Mouse (Mus musculus) megakaryocyte, embryonic 14.5 days (primary cell): ENCODE results near the gene Taok3. TPM values are rescaled to one million over a fixed set of nuclear protein-coding genes. Genes with fewer than 3 reads are reported as not detected.

ENCODE experiments used
- H3K27me3 ChIP-seq: replicated peaks from 2 replicates; pipeline ENCODE3; 2012; ENCODE audit warnings: inconsistent platforms
- H3K36me3 ChIP-seq: replicated peaks from 2 replicates; pipeline ENCODE3; 2012; ENCODE audit warnings: low read length, inconsistent platforms, mixed read lengths
- H3K4me1 ChIP-seq: 2 replicates; pipeline ENCODE4 v1.6.1; 2012; ENCODE audit warnings: inconsistent platforms
- H3K4me3 ChIP-seq: replicated peaks from 2 replicates; pipeline ENCODE3; 2012; ENCODE audit warnings: moderate library complexity, mild to moderate bottlenecking, inconsistent platforms
- H3K9me3 ChIP-seq: 2 replicates; pipeline ENCODE4 v1.6.1; 2012; ENCODE audit warnings: inconsistent platforms
- FLI1 ChIP-seq: IDR thresholded peaks from 2 replicates; pipeline ENCODE4 v1.6.1; 2012; ENCODE audit warnings: low read length, inconsistent platforms, mixed read lengths
- GATA1 ChIP-seq: IDR thresholded peaks from 3 replicates; pipeline ENCODE4 v1.6.1; 2012; ENCODE audit warnings: mixed read lengths, low read length, inconsistent platforms, borderline replicate concordance
- polyA plus RNA-seq: library from polyadenylated mRNA; stranded (reverse); fragments of >175 nt; gene quantifications from 2 replicates; pipeline ENCODE4 v1.2.3, GENCODE M21; 2012; ENCODE audit warnings: low replicate concordance; ENCODE audit not compliant: insufficient read depth

Gene Taok3
- polyA plus RNA-seq, 1 experiment: 75.0 TPM

DNA sequence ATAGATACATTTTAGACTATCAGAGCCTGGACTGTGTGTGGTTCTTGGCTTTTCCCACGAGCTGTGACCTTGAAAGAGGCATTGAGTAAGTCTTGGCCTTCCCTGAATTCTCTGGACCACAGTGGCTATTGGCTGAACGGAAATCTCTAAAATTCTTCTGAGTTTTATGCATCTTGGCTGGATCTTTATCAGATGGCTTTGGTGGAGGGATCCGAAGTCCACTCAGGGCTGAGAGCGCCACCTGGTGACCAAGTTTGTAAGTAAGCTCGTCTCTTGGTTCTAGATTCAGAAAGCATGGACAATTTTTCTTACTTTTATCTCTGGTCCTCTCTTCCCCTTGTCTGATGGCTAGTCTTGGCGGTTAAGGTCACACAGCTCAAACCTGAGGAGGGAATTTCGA lies 185.0 kb downstream of the Taok3 start:
- H3K4me3 ChIP-seq: no peak overlapping the region
- peaks cover 6% of the 10 kb centered on the region; the same call in 1 of the 2 replicates for H3K9me3 ChIP-seq
- peaks cover 7% of the 10 kb centered on the region for H3K27me3 ChIP-seq
- H3K4me1 ChIP-seq: peaks cover 6% of the 10 kb centered on the region
- TF ChIP-seq GATA1 (no peak), FLI1 (no peak)
- H3K36me3 ChIP-seq: no peaks in the 10 kb centered on the region

DNA sequence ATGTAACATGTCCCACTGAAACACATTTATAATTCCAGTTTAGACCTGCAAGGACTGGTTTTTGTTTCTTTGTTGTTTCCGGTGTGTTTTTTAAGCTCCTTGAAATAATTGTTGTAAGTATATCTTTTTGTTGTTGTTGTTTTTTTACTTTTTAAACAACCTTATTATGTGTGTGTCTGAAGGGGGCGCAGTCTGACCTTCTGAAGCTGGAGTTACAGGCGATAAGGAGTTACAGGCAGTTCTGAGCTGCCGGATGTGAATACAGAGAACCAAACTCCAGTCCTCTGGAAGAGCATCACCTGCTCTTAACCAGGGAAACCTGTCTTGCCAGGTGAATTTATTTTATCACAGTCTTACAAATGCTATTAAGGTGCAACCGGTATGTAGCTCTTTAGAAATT lies 185.8 kb downstream of the Taok3 start:
- TF ChIP-seq FLI1 (no peak), GATA1 (no peak)

GRCm38 (mm10) chr5:117306826-117307225 lies 186.9 kb downstream of the Taok3 start:
- Histone ChIP-seq H3K36me3 (no peaks in the 10 kb centered on the region), H3K4me1 (peaks cover 6% of the 10 kb centered on the region), H3K9me3 (peaks cover 6% of the 10 kb centered on the region; the same call in 1 of the 2 replicates), H3K27me3 (peaks cover 15% of the 10 kb centered on the region), H3K4me3 (no peak overlapping the region)
- TF ChIP-seq FLI1 (no peak), GATA1 (no peak)

More for the DNA sequence above, 185.8 kb downstream of the Taok3 start:
- no peaks in the 10 kb centered on the region for H3K36me3 ChIP-seq
- H3K27me3 ChIP-seq: peaks cover 13% of the 10 kb centered on the region
- H3K4me3 ChIP-seq: no peak overlapping the region
- peaks cover 6% of the 10 kb centered on the region; the same call in 1 of the 2 replicates for H3K9me3 ChIP-seq
- peaks cover 6% of the 10 kb centered on the region for H3K4me1 ChIP-seq

GRCm38 (mm10) chr5:117307699-117308098 lies 187.8 kb downstream of the Taok3 start:
- TF ChIP-seq FLI1 (no peak), GATA1 (no peak)
- H3K4me3 ChIP-seq: peak overlapping the region; percentile 84

GRCm38 (mm10) chr5:117313420-117313819 lies 193.5 kb downstream of the Taok3 start:
- no peak for TF ChIP-seq GATA1
- TF ChIP-seq FLI1: no peak
- peaks cover 7% of the 10 kb centered on the region; the same call in 1 of the 2 replicates for H3K9me3 ChIP-seq
- H3K4me3 ChIP-seq: peak overlapping the region; percentile 62
- no peaks in the 10 kb centered on the region for H3K36me3 ChIP-seq
- H3K4me1 ChIP-seq: no peaks in the 10 kb centered on the region
- peaks cover 54% of the 10 kb centered on the region for H3K27me3 ChIP-seq

More at GRCm38 (mm10) chr5:117307699-117308098, 187.8 kb downstream of the Taok3 start:
- Histone ChIP-seq H3K36me3 (no peaks in the 10 kb centered on the region), H3K27me3 (peaks cover 15% of the 10 kb centered on the region), H3K9me3 (peaks cover 6% of the 10 kb centered on the region; the same call in 1 of the 2 replicates), H3K4me1 (peaks cover 6% of the 10 kb centered on the region)

- TF ChIP-seq FLI1: no peak
- Histone ChIP-seq H3K27me3 (peaks cover 59% of the 10 kb centered on the region), H3K36me3 (no peaks in the 10 kb centered on the region), H3K9me3 (peaks cover 7% of the 10 kb centered on the region; the same call in 1 of the 2 replicates), H3K4me1 (peaks cover 4% of the 10 kb centered on the region), H3K4me3 (no peak overlapping the region)
These were observed 194.0 kb downstream of the Taok3 start for GRCm38 (mm10) chr5:117313909-117314308.

GRCm38 (mm10) chr5:117314587-117315428 lies 194.9 kb downstream of the Taok3 start:
- Histone ChIP-seq H3K27me3 (peaks cover 67% of the 10 kb centered on the region), H3K4me3 (no peak overlapping the region), H3K9me3 (peaks cover 7% of the 10 kb centered on the region; the same call in 1 of the 2 replicates), H3K4me1 (peaks cover 13% of the 10 kb centered on the region), H3K36me3 (no peaks in the 10 kb centered on the region)
- TF ChIP-seq FLI1: no peak
- TF ChIP-seq GATA1: no peak

DNA sequence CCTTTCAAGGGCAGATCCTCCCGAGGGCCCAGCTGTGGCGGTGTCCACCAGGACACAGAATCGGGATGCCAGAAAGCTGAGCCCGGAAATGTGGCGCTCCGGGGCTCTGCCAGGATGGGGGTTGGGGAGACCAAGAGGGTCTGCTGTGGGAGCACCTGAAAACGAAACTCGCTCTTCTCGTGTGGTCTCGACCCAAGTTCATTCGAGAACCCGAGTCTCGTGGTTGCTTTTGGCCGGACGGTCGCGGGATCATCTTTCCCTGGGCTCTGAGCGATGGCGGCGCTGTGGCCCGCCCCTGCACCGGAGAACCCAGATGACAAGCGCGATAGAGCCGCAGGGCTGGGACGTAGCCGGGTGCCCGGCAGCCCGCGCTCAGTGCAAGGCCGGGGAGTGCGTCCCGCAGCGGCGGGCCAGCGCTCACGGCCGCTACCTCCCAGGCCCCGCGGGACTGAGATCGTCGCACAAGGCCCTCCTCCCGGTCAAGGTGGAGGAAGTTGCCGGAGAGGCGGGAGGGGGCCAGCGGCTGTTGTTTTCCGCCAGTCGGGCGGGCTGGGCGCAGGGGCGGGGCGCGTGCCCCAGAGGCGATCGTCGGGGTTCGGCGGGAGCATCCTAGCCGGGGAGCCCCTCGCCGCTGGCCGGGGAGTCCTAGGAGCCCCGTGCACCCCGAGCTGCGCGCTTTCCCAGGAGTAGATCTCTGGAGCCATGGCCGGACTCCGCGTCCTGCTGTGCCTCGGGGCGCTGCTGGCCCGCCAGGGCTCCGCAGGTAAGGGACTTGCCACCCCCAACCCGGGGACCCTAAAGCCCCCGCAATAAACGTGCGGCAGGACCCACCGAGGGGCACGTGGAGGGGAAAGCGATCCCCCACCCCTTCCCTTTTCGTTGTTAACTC lies 199.1 kb downstream of the Taok3 start, which contains the start of gene Vsig10:
Gene Vsig10, plus strand, starts transcription at position 343 of the 889 bp plus-strand sequence.
- Histone ChIP-seq H3K36me3 (no peaks in the 10 kb centered on the region), H3K27me3 (peaks cover 89% of the 10 kb centered on the region), H3K9me3 (peaks cover 7% of the 10 kb centered on the region; the same call in 1 of the 2 replicates), H3K4me1 (peaks cover 16% of the 10 kb centered on the region), H3K4me3 (peak within 1 kb of the TSS; percentile 88)
- TF ChIP-seq FLI1 (no peak), GATA1 (no peak)

- H3K36me3 ChIP-seq: no peaks in the 10 kb centered on the region
- H3K9me3 ChIP-seq: no peaks in the 10 kb centered on the region
- TF ChIP-seq FLI1 (no peak), GATA1 (no peak)
- H3K4me3 ChIP-seq: no peak overlapping the region
- peaks cover 13% of the 10 kb centered on the region for H3K4me1 ChIP-seq
- peaks cover 59% of the 10 kb centered on the region for H3K27me3 ChIP-seq
These were observed 203.8 kb downstream of the Taok3 start for GRCm38 (mm10) chr5:117323751-117324150.

Other genes starting within 250 kb of the Taok3 start
- 37.1 and 38.0 TPM in 2 replicates for gene Suds3, start 4.0 kb upstream of the Taok3 start, polyA plus RNA-seq
- gene Pebp1, start 167.5 kb downstream of the Taok3 start, polyA plus RNA-seq: 298 and 687 TPM in 2 replicates
- gene Vsig10, start 199.0 kb downstream of the Taok3 start, polyA plus RNA-seq: 0.23 TPM in 1 of 2 replicates, not detected in the other
- 7.5 and 29.6 TPM in 2 replicates for gene Wsb2, start 237.2 kb downstream of the Taok3 start, polyA plus RNA-seq